Mouse (Mus musculus) thymus, postnatal 14 days (tissue): ENCODE results near the gene Ankrd63.

Experiments used
- DNase-seq: peaks from one replicate; pipeline ENCODE4 v3.0.0; 2021

The Ankrd63 gene

DNA sequence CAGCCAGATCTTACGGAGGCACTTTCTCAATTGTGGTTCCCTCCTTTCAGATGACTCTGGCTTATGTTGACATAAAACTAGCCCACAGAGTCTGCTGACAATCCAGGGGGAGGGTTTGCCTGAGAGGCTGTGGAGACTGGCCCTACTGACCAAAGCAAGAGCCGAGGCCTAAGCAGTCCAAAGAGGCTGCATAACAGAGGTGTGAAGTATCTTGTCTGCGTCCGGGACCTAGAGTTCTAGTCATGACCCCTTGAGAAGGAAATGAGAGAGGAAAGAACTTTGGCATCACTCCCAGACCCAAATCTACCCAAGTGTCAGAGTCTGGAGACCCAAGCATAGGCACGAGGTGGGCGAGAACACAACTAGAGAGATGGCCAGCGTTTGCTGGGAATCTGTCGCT lies 17.1 kb downstream of the Ankrd63 start:
- DNase-seq = no peak

DNA sequence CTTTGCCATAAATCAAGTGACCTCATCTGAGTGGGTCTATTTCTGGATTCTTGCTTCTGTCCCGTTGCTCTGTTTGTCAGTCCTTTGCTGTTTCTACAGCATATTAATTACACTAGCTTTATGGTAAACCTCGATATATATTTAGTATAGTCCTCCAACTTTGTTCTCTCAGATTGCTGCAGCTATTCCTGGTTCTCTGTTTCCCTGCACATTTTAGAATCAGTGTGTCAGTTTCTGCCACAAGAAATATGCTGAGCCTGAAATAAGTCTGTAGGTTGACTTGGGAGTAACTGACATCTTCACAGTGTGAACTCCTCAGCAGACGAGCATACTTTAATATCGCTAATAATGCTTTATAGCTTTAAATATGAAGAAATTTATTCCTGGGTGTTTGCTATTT lies 18.7 kb downstream of the Ankrd63 start:
- DNase-seq = no peak

DNA sequence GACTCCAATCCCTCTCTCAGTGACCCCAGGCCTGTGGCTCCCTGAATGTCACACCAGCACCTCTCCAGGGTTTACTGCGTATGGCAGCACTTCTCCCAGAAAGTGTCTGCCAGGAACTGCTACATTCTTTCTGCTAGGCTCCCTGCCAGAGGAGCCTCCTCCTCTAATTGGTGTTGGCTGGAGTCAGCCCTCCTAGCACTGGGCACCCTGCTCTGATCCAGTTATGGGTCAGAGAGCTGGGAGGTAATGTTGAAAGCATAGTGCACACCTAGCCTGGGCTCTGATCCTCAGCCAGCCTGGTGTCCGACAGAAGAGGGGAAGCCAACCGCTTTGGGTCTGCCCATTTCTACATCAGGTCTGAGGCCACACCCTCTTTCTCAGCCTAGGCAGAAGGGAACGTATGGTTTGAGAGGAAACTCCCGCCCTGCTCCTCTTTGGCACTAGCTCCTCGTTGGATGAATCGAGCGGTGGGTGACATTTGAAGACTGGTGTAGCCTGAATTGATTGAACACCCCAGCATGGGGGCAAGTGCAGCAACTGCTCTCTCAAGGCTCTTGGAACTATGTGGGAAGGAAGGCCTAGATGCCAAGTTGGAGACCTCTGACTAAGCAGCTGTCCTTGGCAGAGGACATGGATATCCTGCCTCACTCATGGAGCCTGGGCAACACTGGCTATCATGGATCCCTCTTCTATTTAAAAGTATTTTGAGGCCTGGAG lies 21.1 kb downstream of the Ankrd63 start:
- no peak for DNase-seq

DNA sequence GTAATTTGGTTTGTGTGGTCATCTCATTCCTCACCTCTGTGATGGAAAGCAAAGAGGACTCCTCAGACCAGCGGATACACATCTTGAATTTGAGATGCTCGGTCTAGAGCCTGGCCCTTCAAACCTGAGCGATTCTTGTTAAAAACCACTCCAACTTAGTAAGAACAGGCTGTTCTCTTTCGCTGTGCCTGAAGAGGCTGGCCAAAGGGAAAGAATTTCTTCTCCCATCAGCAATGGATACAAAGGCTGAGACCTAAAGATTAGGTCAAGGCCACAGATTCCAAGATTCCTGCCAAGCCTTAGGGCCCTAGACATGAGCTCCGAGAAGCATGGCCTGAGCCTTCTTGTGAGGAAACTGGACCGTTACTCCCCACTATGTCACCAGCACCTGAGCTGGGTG lies 22.8 kb downstream of the Ankrd63 start:
- no peak for DNase-seq

DNA sequence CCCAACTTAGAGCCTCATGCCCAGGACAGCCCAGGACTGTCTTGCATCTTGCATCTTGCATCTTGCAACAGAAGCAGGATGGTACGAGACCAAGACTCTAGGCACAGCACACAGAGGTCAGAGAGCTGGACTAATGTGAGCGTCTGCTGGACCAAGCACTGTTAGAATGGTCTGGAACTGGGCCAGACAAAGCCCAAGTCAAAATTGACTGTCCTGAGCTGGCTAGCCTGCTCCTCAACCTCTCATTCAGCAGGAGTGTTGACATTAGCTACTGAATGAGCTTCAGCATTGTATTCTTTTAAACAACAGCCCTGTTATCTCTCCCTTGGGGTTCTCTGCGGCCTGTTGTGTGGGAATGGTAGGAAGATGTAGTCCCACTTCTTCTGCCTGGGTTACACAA lies 24.2 kb downstream of the Ankrd63 start:
- DNase-seq = no peak

DNA sequence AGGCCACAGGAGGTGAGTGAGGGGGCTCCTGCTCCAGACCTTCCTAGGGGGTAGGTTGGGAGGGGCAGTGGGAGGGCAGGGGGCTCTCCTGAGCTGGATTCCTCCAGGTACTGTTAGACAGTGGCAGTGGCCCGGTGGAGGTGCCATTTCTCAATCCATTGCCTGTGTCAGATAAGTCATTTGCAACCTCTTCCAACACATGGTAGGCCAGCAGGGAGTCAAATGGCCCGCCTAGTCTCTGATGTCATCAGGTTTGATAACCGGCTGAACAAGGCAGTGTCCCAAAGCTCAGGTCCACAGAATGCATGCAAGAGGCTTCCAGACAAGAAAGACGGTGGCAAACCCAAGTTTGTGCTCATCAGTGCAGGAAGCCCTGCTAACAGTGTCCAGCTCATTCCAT lies 25.9 kb downstream of the Ankrd63 start:
- DNase-seq = no peak

DNA sequence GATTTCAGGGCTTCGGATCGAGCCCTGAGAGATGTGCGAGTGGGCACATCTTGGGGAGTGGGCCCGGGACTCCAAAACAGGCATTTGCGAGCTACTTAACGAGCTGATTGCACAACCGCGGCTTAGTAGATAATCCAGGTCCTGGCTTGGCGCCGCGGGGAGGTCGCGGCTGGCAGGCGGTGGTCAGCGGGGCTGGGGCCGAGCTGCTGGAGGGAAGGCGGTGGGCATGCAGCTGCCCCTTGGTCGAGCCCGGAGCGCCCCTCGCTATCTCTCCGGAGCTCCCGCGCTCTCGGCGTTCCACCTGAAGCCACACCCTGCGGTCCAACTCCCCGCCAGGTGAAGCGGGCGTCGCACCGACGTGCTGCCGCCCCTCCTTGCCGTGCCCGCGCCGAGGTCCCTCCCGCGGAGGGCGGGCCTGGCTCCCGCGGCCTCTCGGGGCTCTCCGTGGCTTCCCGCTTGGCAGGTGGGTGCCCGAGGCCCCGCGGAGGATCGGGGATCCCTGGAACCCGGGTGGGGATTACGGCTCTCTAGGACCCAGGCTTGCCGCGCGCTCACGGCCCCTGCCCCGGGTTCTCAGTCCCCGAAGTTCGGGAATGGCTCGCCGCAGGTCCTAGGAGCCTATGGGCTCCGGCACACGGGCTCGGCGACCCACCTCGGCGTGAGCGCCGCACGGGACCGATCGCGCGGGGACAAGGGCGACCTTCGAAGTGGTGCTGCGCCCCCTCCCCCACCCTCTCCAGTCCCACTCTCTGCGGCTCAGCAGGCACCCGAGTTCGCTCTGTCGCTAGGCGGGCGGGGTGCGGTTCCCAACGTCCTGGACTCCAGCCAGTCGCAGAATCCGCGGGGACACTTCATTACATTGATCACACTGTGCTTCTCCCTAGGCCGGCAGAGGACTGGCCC lies 26.7 kb downstream of the Ankrd63 start:
- DNase-seq = no peak

DNA sequence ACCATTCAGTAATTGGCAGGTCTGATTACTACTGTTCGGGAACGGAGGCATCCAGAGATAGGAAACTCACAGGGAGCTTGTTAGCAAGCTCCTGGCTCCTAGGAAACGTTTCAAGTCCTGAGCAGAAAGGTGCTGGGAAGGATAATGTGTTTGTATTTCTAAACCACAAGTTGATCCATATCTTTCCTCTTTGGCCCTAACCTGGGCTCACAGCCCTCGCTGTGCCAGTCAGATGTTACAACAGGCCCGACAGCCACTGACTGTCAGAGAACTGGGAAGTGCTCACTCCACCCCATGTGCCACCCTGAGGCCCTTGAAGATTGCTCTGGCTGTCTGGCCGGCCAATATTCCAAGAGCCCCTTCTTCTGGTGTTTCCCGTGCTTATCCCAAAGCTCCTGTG lies 29.3 kb downstream of the Ankrd63 start:
- DNase-seq = no peak

DNA sequence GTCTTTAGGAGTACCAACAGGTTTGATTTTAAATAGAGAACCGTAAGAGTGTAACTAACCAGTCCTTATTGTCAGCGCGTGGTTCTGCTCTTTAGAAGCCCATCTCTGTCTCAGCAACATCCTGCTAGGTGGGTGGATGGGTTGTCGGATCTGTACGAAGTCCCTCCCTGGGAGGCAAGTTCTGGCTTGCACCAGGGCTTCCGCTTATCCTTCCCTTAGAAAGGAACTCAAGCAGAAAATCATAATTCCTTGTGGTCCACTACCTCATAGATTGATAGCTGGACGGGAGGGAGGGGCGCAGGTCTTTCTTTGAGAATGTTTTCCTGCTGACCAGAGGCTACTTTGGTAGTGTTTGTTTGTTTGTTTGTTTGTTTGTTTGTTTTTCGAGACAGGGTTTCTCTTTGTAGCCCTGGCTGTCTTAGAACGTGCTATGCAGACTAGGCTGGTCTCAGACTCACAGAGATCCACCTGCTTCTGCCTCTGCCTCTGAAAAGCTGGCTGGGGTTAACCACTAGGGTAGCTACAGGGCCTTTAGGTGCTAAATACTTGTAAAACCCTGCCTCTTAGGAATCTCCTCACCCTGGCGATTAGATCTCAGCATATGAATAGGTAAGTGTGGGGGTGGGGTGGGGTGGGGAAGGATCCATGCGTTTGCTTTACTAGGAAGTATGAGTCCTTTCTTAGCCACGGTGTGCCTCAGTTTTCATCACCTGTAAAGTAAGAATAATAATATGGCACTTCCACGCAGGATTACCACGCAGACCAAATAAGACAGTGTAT lies 29.9 kb downstream of the Ankrd63 start:
- no peak for DNase-seq

DNA sequence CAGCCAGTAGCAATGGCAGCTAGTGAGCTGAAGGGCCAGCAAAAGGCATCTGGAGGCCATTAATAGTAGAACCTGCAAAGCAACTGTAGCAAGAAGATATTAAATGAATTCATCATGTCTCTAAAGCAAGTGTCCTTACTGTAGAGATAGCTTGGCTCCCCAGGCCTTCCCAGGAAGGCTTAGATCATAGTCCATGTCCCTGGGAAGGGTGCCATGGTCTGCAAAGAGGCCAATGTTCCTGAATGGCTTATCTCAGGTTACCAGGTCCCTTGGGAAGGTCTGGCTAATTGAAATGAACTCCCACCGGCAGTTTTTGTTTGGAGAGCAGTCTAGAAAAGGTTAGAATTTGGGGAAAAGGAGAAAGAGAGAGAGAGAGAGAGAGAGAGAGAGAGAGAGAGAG lies 32.0 kb downstream of the Ankrd63 start:
- no peak for DNase-seq

DNA sequence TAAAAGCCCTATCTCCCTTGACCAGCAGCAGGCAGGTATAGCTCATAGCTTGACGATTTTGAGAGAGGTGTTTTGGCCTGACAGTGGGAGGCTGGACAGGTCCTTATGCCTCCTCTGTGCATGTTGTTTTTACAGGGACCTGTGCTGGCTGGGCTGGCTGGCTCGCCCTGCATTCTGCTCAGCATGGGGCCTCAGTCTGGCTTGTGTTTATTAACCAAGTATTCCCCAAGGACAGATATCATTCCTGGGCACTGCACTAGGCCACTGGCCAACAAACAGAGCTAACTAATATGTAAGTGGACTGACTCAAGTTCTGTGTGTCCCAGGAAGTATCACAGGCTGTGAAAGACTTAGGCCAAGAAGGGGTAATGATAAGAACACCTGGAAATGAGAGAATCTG lies 34.0 kb downstream of the Ankrd63 start:
- DNase-seq = no peak

DNA sequence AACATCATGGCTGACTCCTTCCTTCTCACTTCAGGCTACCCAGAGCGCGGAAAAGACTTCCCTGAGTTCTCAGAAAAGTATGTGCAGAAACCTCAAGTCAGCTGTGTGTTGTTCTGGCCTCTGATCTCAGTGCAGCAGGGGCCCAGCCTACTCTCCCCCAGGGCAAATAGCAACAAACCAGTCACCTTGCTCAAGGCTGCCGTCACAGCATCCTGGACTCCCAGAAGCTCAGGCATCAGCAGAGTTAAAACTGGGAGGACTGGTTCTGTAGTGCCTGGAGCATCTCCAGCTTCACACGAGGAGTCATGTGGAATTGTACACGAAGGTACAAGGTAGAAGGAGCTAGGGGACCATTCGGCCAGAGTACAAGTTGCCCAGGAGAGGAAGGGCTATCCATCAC lies 34.5 kb downstream of the Ankrd63 start:
- DNase-seq = no peak

DNA sequence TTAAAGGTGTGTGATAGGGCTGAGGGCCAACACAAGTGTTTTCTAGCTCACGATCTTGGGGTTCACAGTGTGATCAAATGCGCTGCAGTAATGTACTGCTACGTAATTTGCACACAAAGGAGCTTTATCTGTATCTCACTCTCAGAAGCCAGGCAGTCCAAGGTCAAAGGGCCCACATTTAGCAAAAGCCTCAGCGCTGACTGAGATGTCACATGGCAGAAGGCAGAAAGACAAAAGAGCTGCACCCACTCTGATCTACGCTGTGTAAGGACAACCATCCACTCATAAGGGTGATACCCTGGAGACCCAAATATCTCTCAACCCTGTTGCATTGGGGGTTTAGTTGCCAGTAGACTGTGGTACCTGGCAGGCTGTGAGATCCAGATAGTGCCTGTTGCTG lies 36.6 kb downstream of the Ankrd63 start:
- no peak for DNase-seq

DNA sequence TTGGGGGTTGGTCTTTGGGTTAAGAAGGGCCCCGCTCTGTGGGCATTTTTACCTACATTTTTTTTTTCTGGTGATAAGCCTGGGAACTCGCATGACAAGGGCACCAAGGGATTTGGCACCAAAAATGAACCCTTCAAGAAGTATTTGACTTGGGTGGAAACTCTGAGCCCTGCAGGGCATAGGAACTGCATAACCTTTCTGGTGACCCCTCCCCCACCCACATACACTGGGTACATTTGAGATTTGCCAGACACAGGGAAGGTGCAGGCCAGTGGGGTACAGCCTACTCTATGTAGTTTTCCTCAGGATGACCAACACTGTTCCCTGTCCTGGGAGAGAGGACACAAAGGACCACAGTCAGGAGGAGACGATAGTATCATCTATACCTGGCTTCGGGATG lies 38.1 kb downstream of the Ankrd63 start:
- no peak for DNase-seq

DNA sequence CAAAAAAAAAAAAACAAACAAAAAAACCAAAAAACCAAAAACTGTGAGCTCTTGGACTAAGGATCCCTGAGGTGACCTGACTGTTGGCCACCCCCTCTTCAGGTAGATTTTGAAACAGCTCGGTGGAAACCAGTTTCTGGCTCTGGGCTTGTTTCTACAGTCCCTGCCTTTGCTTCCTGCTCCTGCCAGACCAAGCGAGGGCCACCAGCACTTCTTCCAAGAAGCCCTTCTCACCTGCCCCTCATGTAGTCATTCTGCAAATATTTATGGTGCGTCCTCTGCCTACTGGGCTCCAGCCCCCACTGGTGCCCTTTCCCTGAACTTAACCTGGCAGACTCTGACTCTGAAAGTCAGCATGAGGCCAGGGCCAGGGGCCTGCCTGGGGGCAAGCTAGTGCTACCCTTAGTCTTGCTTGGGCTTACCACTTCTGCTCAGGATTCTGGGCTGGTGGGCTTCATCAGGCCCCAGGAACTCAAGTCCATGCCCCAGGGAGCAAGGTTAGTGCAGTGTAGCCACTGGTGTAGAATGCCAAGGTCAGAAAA lies 38.7 kb downstream of the Ankrd63 start:
- no peak for DNase-seq

DNA sequence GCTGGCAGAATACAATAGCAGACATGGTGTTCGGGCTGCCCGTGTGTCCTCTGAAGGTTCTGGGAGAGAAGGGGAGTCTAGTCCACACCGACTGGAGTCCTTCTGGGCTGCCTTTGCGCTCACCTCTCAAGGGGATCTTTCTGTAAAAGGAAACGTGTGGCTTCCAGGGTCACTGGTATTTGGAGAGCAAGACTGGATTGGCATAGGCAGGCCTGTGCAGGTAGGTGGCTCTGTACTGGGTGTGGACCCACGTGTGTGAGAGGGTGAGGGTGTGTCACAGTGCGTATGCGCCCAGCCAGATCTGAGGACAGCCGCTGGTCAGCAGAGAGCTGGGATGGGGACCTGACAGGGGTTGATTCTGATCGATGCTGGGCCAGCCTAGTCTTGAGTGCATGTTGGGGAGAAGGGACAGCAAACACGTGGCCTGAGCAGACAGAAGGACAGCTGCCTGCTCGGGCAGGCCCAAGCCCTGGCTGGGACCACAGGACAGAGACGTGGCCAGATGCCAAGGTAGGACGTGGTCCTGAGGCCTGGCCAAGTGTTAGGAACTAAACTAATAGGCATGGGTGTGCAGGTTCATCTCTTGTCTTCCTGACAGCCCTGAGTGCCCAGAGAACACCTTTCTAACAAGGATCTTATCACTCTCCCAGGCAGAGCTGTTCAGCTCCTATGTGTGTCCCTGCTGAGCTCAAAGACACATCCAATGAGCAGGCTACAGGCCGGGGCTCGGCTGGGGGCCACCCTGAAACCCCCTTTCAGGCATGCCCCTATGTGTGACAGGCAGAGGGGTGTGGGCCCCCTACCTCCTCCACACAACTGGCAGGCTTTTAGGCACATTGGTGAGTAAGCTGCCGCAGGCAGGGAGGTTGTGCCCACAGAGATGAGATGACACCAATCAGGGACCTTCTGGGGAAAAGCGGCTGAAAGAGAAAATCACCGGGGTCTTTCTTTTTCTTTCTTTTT lies 39.7 kb downstream of the Ankrd63 start:
- DNase-seq = no peak

DNA sequence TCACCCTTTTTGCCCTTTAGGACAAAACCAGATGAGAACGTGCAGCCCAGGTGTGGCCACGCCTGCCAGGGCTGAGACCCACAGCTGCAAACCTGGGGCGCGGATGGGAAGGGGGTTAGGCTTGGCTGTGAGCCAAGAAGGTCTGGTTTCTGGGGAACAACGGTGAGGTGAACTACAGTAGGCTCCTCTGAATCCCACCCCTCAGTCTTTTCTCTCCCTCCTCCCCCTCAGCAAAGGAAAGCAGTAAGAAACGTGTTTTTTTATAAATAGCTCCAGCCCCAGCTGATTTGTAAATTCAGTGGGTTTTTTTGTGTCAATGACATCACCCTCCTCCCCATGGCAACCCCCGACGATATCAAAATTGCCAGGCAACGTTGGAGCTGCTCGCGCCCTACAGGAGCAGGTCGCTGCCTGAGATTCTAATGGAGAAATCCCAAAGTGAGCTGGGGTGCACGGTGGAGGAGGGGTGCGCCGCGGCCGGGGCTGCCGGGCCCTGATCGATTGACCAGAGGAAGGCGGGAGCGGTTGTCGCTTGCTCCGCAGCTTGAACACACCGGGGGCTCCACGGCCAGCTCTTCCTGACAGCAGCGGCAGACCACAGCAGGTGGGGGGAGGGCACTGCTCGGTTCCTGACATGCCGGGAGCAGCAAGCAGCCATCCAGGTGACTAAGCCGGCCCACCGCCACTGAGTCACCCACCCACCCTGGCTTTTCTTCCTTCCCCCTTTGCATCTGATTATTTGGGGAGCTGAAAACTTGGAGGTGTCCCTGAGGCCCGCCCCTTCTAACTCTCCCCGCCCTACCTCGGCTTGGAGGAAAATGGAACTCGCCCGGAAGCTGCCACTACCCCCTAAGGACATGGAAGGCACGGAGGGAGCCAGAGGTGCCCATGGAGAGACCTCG lies 40.6 kb downstream of the Ankrd63 start, which contains the start of gene Pak6:
TSS of gene Pak6 (plus strand) at position 402 of the 902 bp plus-strand sequence.
- peak; percentile 86 for DNase-seq

DNA sequence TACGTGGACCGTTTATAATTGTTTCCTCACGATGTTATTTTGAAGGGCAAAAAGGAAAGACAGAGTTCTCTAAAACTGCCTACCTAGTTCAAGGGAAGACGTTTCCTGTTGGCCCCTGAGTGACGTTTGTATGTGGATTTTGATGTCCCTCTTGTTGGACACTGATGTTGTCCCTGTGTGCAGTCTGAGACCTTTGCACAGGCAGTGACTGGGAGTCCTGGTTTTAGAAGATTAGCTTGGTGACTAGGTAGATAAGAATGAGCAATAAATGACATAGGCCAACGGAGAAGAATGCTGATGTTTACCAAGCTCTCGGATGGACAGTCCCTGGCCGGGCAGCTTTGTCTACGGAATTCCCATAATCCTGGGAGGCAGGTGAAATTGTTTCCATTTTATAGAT lies 41.9 kb downstream of the Ankrd63 start:
- no peak for DNase-seq

DNA sequence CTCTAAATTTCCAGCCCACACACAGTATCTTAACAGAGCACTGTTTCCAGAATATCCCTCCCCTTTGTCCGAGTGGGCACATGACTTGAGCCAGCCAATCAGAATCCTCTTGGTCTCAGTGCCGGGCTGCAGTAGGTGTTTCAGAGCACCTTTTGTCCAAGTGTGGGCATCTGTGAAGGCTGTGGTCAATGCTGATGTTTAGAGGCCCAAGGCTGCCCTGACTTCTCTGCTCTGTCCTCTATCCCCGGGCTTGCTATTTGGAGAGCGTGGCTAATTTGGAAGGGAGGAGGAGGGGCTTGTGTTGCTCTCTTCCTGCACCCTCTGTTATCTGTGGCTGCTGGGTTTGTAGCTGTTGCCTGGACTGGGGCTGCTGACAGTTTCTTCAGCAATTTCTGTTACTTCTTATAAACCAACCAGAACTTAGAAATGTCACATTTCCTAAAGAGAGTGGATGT lies 43.7 kb downstream of the Ankrd63 start:
- peak; percentile 38 for DNase-seq

DNA sequence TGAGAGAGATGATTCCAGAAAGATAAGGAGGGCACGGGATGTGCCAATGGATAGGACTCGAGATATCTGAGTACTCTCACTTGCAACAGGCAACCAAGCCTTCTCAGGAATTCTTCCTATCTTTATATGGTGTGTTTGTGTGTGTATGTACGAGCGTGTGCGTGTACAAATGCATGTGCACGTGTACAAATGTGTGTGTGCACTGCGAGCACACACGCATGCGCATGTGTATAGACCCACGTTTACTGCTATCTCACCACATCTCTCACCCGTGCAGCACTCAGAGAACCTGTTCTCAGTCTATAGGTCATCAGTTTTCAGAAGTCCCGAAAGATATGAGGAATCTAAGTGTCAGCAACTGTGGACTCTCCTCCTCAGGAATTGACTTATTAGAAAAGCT lies 44.3 kb downstream of the Ankrd63 start:
- no peak for DNase-seq

DNA sequence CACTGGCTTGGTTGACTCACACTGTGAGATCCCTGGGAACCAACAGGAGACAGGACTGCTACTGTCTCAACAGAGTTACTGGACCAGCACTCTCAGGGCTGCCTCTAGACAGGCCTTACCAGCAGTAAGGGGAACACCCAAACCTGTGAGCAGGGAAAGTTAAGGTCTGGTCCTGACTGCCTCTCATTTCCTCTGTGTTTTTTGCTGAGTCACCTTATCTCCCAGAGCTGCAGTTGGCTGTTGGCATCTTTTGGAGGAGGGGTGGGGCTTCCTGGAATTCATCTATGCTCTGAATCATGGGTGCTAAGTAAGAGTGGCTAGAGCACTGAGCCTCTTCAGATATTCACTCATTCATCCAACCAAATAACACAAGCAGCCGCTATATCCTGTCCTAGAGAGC lies 44.7 kb downstream of the Ankrd63 start:
- no peak for DNase-seq
